Mouse (Mus musculus): ENCODE results near the gene Atp6v0e.

GRCm38 (mm10) chr17:26640286-26640740, 22.7 kb upstream of the Atp6v0e start:
- no peak for TF ChIP-seq POLR2A (IDR thresholded peaks at IDR 0.05; ENCODE audit: borderline replicate concordance, insufficient read depth, low read length)
- no peak for TF ChIP-seq CTCF (IDR thresholded peaks at IDR 0.05; ENCODE audit: borderline replicate concordance, insufficient read depth, low read depth, low read length)

Data from cerebellum, adult 2 months (tissue).